Mouse (Mus musculus): ENCODE results near the gene Gemin8.

DNA sequence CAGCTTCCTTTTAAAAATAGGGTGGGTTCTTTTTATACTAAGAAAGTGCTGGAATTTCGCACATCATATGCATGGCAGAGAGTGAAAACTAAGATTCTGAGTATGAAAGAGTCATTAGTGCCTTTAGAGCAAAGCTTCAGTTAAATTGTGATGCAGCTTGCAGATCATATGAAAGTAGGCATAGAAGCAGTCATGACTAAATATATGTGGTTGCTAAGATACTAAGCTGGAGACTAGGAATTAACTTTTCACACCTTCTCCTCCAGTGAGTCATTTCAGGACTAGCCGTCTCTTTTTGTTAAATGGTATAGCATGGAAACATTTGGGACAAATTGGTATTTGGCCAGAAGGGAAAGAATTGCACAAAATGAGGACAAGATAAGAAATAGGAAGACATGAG lies 44.3 kb downstream of the Gemin8 start:
- TF ChIP-seq CTCF (IDR thresholded peaks at IDR 0.05; ENCODE audit: low read depth): no peak
- TF ChIP-seq EP300 (optimal IDR thresholded peaks at IDR 0.05): no peak

Data from stomach, postnatal 0 days (tissue).